Mouse (Mus musculus) natural killer cell, adult 2 months (primary cell): ENCODE results near the gene Akr7a5.

Experiments used
- DNase-seq, 2 experiments: peaks; one replicate each; pipeline ENCODE4 v3.0.0; 2022; ENCODE audit warnings: low spot score in 2 of 2

The Akr7a5 gene

GRCm38 (mm10) chr4:139351931-139352711 is 41.6 kb downstream of the Akr7a5 start, which contains the start of the genes Mrto4, Emc1 and Ubr4:
Gene Mrto4, minus strand, starts transcription at chr4:139352576.
Gene Emc1, plus strand, starts transcription at chr4:139352587.
Gene Ubr4, plus strand, starts transcription at chr4:139352609.
- peak; percentile 74 to 81 for DNase-seq

GRCm38 (mm10) chr4:139352832-139353231 is 42.3 kb downstream of the Akr7a5 start:
- DNase-seq, result no peak

GRCm38 (mm10) chr4:139357211-139357610 is 46.7 kb downstream of the Akr7a5 start:
- no peak for DNase-seq

- no peak for DNase-seq
These were observed 50.4 kb downstream of the Akr7a5 start for GRCm38 (mm10) chr4:139360761-139361548.

- no peak for DNase-seq
These were observed 56.8 kb downstream of the Akr7a5 start for GRCm38 (mm10) chr4:139367336-139367735.
